Mouse (Mus musculus) kidney, postnatal 0 days (tissue): ENCODE results near the gene Shtn1. TPM values are rescaled to one million over a fixed set of nuclear protein-coding genes. Genes with fewer than 3 reads are reported as not detected.

Experiments
- ATAC-seq: fragments of 200-750 bp; cut with Nextera tagmentation; replicated peaks from 2 replicates; pipeline ENCODE4 v1.8.0; 2017; ENCODE audit warnings: low read depth, moderate number of reproducible peaks, moderate TSS enrichment, moderate library complexity; ENCODE audit not compliant: low FRiP score
- DNase-seq: peaks from one replicate; pipeline ENCODE4 v3.0.0-alpha.2; 2016; ENCODE audit warnings: low spot score
- H3K27ac ChIP-seq: fragments of 300-500 bp; sonication (generic); 2 replicates; pipeline ENCODE4 v1.5.1; 2014; ENCODE audit warnings: mild to moderate bottlenecking
- H3K27me3 ChIP-seq: fragments of 300-500 bp; sonication (generic); 2 replicates; pipeline ENCODE4 v1.6.1; 2014; ENCODE audit warnings: low read length, mixed read lengths; ENCODE audit not compliant: insufficient read depth
- H3K36me3 ChIP-seq: fragments of 300-500 bp; sonication (generic); 2 replicates; pipeline ENCODE4 v1.6.1; 2014; ENCODE audit warnings: low read length, mixed read lengths; ENCODE audit not compliant: insufficient read depth
- H3K4me1 ChIP-seq: fragments of 300-500 bp; sonication (generic); replicated peaks from 2 replicates; pipeline ENCODE4 v1.6.1; 2014; ENCODE audit warnings: antibody characterized with exemption, low read length, mixed read lengths; ENCODE audit not compliant: insufficient read depth
- H3K4me2 ChIP-seq: fragments of 300-500 bp; sonication (generic); 2 replicates; pipeline ENCODE4 v1.6.1; 2014; ENCODE audit warnings: mild to moderate bottlenecking, low read length, moderate library complexity, mixed read lengths
- H3K4me3 ChIP-seq: fragments of 300-500 bp; sonication (generic); replicated peaks from 2 replicates; pipeline ENCODE4 v1.5.1; 2014; ENCODE audit warnings: low read depth, low read length
- H3K9ac ChIP-seq: fragments of 300-500 bp; sonication (generic); 2 replicates; pipeline ENCODE4 v1.6.1; 2014; ENCODE audit warnings: low read depth, low read length
- H3K9me3 ChIP-seq: fragments of 300-500 bp; sonication (generic); replicated peaks from 2 replicates; pipeline ENCODE4 v1.6.1; 2016; ENCODE audit warnings: low read length, inconsistent platforms, mixed read lengths
- CTCF ChIP-seq: IDR thresholded peaks from 2 replicates; pipeline ENCODE4 v1.5.1; 2016; ENCODE audit warnings: antibody characterized with exemption, low read depth, mild to moderate bottlenecking, moderate library complexity
- WGBS: fragments of 180-500 bp; shearing (Covaris S2); extraction: QIAGEN DNeasy Blood & Tissue Kit; methylation state at CpG from one replicate; pipeline ENCODE4 v1.1.7; 2014; 5-methylcytosine and 5-hydroxymethylcytosine counted together
- polyA plus RNA-seq: library from polyadenylated mRNA; unstranded; fragments of >200 nt; fragmentation: Nextera tagmentation; extraction: Ambion mirVana; gene quantifications from 2 replicates; pipeline ENCODE4 v1.2.1, GENCODE M21; 2015

Gene Shtn1
- polyA plus RNA-seq, 1 experiment from 2014 or later = 3.4 TPM

- no peaks in the 10 kb centered on the region for H3K36me3 ChIP-seq
- no peaks in the 10 kb centered on the region for H3K4me1 ChIP-seq
- no peak overlapping the region for H3K27ac ChIP-seq
- no peaks in the 10 kb centered on the region for H3K9me3 ChIP-seq
- H3K9ac ChIP-seq = no peak overlapping the region
- H3K4me2 ChIP-seq = no peak overlapping the region
- ATAC-seq = no peak
- H3K27me3 ChIP-seq = no peaks in the 10 kb centered on the region
- no peak for DNase-seq
- 96% methylated on average over 3 of the region's 3 CpGs for WGBS
- no peak overlapping the region for H3K4me3 ChIP-seq
- TF ChIP-seq CTCF = no peak
Observed at GRCm38 (mm10) chr19:59028130-59028529, 47.8 kb downstream of the Shtn1 start.

- no peaks in the 10 kb centered on the region for H3K4me1 ChIP-seq
- H3K27ac ChIP-seq = no peak overlapping the region
- no peaks in the 10 kb centered on the region for H3K36me3 ChIP-seq
- ATAC-seq (no peak), DNase-seq (peak; percentile 11)
- H3K9ac ChIP-seq = no peak overlapping the region
- no peak for TF ChIP-seq CTCF
- WGBS = 81% methylated on average over 3 of the region's 3 CpGs
- no peaks in the 10 kb centered on the region for H3K9me3 ChIP-seq
- H3K27me3 ChIP-seq = no peaks in the 10 kb centered on the region
- 0 out of 2 replicates have a peak overlapping the region, but pooled peaks have one; percentile 2 for H3K4me2 ChIP-seq
- H3K4me3 ChIP-seq = no peak overlapping the region
Observed at GRCm38 (mm10) chr19:59023876-59024275, 52.0 kb downstream of the Shtn1 start.

- ATAC-seq = no peak
- H3K27me3 ChIP-seq = no peaks in the 10 kb centered on the region
- no peaks in the 10 kb centered on the region for H3K36me3 ChIP-seq
- DNase-seq = no peak
- no peak for TF ChIP-seq CTCF
- H3K4me2 ChIP-seq = no peak overlapping the region
- H3K4me1 ChIP-seq = no peaks in the 10 kb centered on the region
- no peak overlapping the region for H3K27ac ChIP-seq
- H3K9me3 ChIP-seq = no peaks in the 10 kb centered on the region
- H3K9ac ChIP-seq = no peak overlapping the region
- H3K4me3 ChIP-seq = no peak overlapping the region
Observed at GRCm38 (mm10) chr19:59021644-59022043, 54.3 kb downstream of the Shtn1 start.

GRCm38 (mm10) chr19:59010802-59011201 is 65.1 kb downstream of the Shtn1 start:
- H3K9me3 ChIP-seq = no peaks in the 10 kb centered on the region
- H3K36me3 ChIP-seq = no peaks in the 10 kb centered on the region
- H3K4me3 ChIP-seq = no peak overlapping the region
- no peak overlapping the region for H3K4me2 ChIP-seq
- no peak for ATAC-seq
- no peak for TF ChIP-seq CTCF
- no peaks in the 10 kb centered on the region for H3K27me3 ChIP-seq
- DNase-seq = no peak
- 85% methylated on average over 5 of the region's 5 CpGs for WGBS
- H3K9ac ChIP-seq = no peak overlapping the region
- no peak overlapping the region for H3K27ac ChIP-seq
- H3K4me1 ChIP-seq = no peaks in the 10 kb centered on the region

GRCm38 (mm10) chr19:59006577-59007340 is 69.1 kb downstream of the Shtn1 start:
- no peaks in the 10 kb centered on the region for H3K36me3 ChIP-seq
- no peak for TF ChIP-seq CTCF
- H3K4me3 ChIP-seq = no peak overlapping the region
- no peak overlapping the region for H3K4me2 ChIP-seq
- no peak overlapping the region for H3K9ac ChIP-seq
- no peaks in the 10 kb centered on the region for H3K27me3 ChIP-seq
- no peak for DNase-seq
- H3K4me1 ChIP-seq = no peaks in the 10 kb centered on the region
- ATAC-seq = no peak
- 79% methylated on average over 15 of the region's 15 CpGs for WGBS
- H3K27ac ChIP-seq = no peak overlapping the region
- no peaks in the 10 kb centered on the region for H3K9me3 ChIP-seq

- Histone ChIP-seq H3K27ac (no peak overlapping the region), H3K9me3 (no peaks in the 10 kb centered on the region), H3K4me1 (no peaks in the 10 kb centered on the region), H3K4me2 (no peak overlapping the region), H3K36me3 (no peaks in the 10 kb centered on the region), H3K4me3 (no peak overlapping the region), H3K9ac (no peak overlapping the region), H3K27me3 (no peaks in the 10 kb centered on the region)
- 84% methylated on average over 6 of the region's 6 CpGs for WGBS
- DNase-seq (no peak), ATAC-seq (no peak)
- no peak for TF ChIP-seq CTCF
Observed at GRCm38 (mm10) chr19:59002827-59003226, 73.1 kb downstream of the Shtn1 start.
